Mouse (Mus musculus) ZHBTc4 (cell line): ENCODE data around the gene Hs2st1.
A peak's percentile ranks its signal among the peaks of the same experiment; 100 is the strongest.

ENCODE experiments used
- DNase-seq: peaks from one replicate; pipeline ENCODE4 v3.0.0-alpha.2; 2011; ENCODE audit warnings: low read depth, low spot score

The Hs2st1 gene

DNA sequence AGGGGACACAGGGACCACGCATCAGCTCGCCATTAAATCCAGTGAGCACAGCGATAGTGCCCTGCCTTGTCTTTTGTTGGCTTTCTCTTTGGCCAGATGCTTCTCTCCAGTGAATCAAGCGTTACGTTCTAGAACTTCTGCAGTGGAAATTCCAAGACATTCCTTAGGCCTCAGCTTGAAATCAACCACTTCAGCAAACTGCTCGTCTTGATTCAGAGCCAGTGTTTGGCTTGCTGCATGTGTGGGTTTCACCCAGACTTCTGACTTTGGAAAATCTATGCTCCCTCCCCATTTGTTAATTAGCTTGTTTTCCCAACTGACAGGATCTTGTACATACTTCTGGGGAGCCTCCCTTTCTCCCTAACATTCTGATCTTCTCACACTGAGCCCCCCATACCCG lies 16.8 kb upstream of the Hs2st1 start:
- DNase-seq: no peak

GRCm38 (mm10) chr3:144584789-144585553 lies 15.0 kb upstream of the Hs2st1 start:
- DNase-seq: no peak

- DNase-seq: no peak
These were observed 13.8 kb upstream of the Hs2st1 start for GRCm38 (mm10) chr3:144583789-144584188.

GRCm38 (mm10) chr3:144582306-144582705 lies 12.3 kb upstream of the Hs2st1 start:
- no peak for DNase-seq

DNA sequence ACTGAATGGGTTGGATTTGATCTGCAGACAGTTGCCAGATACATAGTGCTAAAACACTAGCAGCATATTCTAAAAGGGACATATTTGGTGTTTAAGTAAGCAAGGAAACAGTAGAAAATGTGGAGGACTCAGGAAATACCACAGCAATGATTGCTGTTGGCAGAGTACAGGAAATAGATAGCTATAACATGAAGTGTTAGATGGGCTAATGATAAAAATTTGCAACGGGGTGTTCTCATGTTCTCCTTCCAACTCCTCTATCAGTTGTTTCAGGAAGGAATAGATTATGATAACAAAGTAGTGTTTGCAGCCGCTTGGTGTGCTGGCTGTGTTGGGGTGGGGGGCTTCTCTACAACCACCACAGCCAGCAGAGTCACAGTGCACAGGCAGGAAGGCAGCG lies 11.9 kb upstream of the Hs2st1 start:
- DNase-seq: no peak

GRCm38 (mm10) chr3:144580281-144580680 lies 10.3 kb upstream of the Hs2st1 start:
- DNase-seq: no peak

- DNase-seq: no peak
These were observed 9.8 kb upstream of the Hs2st1 start for GRCm38 (mm10) chr3:144579796-144580195.

DNA sequence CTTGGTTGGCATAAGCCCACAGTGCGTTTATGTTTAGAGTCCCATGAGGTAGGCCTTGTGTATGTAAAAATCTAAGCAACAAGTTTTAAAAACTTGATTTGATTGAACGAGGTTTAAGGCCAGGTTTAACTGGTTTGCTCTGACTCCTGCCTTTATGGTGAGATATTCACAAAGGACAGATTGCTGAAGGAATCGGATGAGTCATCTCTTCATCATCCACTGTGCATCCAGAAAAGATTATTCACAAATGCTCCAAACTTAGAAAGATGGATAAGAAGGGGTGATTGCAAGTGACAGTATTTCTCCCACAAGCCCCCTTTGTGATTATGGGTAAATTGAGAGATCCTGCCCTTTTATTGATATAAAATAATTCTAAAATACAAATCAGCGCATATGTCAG lies 8.9 kb upstream of the Hs2st1 start:
- DNase-seq: no peak

- DNase-seq: no peak
These were observed 7.7 kb upstream of the Hs2st1 start for GRCm38 (mm10) chr3:144577366-144578340.

DNA sequence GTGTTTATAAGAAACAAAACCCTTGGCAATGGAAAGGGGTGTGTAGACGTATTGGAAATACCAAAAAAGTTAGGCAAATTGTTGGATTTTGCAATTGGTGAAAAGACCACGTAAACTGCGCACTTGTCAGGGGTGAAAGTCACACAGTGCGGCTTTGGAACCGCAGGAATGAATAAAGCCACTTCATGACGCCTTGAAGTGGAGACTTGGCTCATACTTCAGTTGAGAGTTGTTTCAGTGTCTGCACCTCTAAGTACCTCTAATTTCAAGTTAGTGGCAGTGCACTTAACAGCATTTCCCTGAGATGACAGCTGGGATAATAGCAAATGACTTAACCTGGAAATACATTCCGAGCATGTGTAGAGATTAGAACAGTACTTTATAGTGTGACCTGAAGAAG lies 4.3 kb upstream of the Hs2st1 start:
- DNase-seq: no peak

DNA sequence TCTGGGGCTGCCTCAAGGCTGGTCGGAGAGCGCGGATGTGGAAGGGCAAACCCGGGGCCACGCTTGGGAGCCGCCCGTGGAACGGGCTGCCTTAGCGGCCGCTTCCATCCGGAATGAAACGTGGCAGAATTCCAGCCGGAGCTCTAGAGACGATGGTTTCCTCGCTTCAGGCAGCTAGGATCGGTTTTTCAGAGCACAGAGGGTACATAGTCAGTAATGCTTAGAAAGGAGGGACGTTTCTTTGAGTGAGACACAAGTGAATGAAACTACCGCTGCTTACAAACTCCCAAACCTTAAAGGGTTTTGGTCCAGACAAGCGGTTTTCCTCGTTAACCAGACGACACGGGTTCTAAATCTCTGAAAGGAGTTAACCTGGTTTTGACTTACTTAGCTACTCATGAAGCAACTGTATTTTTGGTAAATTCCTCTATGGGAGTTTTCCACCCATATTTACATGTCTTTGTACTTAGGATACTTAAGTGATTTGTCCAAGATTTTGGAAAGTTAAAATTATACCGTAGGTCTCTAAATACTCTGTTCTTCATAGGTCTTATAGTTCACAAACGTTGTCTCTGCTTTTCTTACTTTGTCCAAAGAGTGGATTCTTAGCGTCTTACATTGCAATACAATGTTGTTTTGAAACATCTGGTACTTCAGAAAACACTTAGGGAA lies 971 bp upstream of the Hs2st1 start:
- DNase-seq: no peak

DNA sequence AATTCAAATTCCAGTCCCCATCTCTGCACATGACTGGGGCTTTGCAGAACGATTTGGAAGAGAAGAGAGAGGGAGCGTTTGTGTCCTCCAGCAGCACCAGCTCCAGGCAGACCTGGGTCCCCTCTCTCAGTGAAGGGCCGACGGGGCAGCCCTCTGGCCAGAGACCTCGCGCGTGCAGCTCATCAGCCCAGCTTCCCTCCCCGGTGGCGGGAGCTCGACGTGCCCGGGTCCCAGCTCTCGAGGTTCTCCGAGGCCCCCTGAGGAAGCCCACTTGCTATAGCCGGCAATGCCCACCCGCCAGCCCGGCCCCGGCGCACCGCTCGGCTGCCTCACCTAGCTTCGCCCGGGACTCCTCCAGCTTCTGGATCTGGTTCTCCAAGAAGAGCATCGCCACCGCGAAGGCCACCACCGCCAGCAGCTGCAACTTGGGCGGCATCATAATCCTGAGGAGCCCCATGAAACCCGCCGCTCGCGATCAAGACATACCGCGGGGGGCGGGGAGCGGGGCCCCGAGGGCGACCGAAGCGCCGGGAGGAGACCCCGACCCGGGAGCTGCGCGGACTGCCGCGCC lies 495 bp downstream of the Hs2st1 start:
- peak; percentile 61 for DNase-seq

GRCm38 (mm10) chr3:144568861-144569361 lies 1.1 kb downstream of the Hs2st1 start:
- peak; percentile 36 for DNase-seq

GRCm38 (mm10) chr3:144565212-144565611 lies 4.8 kb downstream of the Hs2st1 start:
- DNase-seq: no peak

- peak; percentile 52 for DNase-seq
These were observed 6.1 kb downstream of the Hs2st1 start for GRCm38 (mm10) chr3:144563916-144564315.

- peak; percentile 27 for DNase-seq
These were observed 8.3 kb downstream of the Hs2st1 start for GRCm38 (mm10) chr3:144561511-144562250.

- DNase-seq: no peak
These were observed 11.7 kb downstream of the Hs2st1 start for GRCm38 (mm10) chr3:144558274-144558673.

DNA sequence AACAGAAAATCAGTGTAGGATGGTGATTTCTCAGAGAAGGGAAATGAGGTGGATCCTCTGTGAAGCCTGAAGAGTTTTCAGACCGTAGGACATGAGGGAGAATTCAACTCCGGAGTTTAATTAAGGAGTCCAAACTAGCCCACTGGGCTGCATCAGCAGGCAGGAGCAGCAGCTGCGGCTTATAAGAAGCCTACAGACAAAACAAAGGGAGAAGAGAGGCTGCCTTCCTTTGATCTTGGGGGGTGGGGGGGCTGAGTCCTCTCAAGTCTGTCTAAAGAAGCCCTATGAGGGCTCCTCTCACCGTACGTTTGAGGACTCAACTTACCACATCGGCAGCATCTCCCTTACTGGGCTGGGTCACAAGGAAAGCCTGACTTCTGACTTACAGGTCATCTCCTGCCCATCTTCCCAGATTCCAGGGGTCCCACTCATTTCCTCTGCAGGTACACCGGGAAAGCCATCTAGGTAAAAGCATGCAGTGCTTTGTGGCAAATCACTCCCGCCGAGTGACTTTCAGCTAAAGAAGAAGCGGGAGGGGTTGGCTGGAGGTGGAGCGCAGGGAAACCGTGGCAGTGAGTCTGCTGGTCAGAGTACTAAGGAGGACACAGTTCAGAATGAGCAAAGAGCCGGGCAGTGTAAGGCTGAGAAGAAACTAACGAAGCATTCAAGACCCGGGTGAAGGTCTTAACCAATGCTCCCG lies 13.2 kb downstream of the Hs2st1 start:
- peak; percentile 37 for DNase-seq

GRCm38 (mm10) chr3:144555144-144555543 lies 14.8 kb downstream of the Hs2st1 start:
- peak; percentile 46 for DNase-seq

DNA sequence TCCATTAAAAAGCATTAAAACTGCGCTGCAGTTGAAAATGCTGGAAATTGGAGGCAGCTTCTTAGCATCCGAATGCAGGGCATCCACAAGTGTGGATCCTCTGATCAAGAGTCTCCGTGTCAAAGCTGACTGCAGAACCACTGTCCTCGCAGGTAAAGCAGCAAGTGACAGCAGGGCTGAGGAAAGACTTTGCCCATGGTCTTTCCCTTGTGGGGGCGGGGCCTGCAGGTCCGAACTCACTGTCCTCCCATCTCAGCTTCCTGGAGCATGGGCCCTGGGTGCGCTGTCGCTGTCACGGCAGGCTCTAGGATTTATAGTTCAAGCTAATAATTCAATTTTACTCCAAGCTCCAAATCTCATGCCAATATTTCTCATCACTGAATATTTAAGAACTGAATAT lies 15.5 kb downstream of the Hs2st1 start:
- DNase-seq: no peak
